Mouse (Mus musculus) myocyte (in vitro differentiated cells): ENCODE data around the gene Pvalb. TPM values are rescaled to one million over a fixed set of nuclear protein-coding genes. Genes with fewer than 3 reads are reported as not detected.

Source experiments
- H3K27me3 ChIP-seq: one replicate; pipeline ENCODE4 v1.6.1; 2011; ENCODE audit not compliant: control insufficient read depth, insufficient read depth, insufficient read length
- H3K36me3 ChIP-seq: one replicate; pipeline ENCODE4 v1.6.1; 2011; ENCODE audit not compliant: control insufficient read depth, insufficient read depth
- H3K4me2 ChIP-seq: one replicate; pipeline ENCODE4 v1.6.1; 2011; ENCODE audit warnings: low read depth, control low read depth
- H3K4me3 ChIP-seq: one replicate; pipeline ENCODE4 v1.5.1; 2011; ENCODE audit warnings: mild to moderate bottlenecking, control low read depth, moderate library complexity
- H3K79me2 ChIP-seq: one replicate; pipeline ENCODE4 v1.6.1; 2011; ENCODE audit not compliant: control insufficient read depth, insufficient read depth
- H3ac ChIP-seq: one replicate; pipeline ENCODE4 v1.6.1; 2011; ENCODE audit not compliant: control insufficient read depth, insufficient read length
- CEBPB ChIP-seq: IDR thresholded peaks from 2 replicates; pipeline ENCODE4 v1.6.1; 2011; ENCODE audit warnings: mild to moderate bottlenecking, moderate library complexity; ENCODE audit not compliant: poor library complexity, insufficient read depth, severe bottlenecking
- E2F4 ChIP-seq: IDR thresholded peaks from one replicate; pipeline ENCODE4 v1.6.1; 2011; ENCODE audit warnings: mild to moderate bottlenecking, control low read depth, moderate library complexity; ENCODE audit not compliant: insufficient read depth
- MAX ChIP-seq: IDR thresholded peaks from one replicate; pipeline ENCODE4 v1.6.1; 2011; ENCODE audit warnings: low read depth, mild to moderate bottlenecking, control low read depth
- MYOD1 ChIP-seq, 3 experiments: IDR thresholded peaks; one replicate each; pipeline ENCODE4 v1.6.1; 2011; ENCODE audit warnings: control low read depth in 2 of 3, low read depth in 2 of 3, mild to moderate bottlenecking in 2 of 3, moderate library complexity in 1 of 3; ENCODE audit not compliant: insufficient read length in 2 of 3, control insufficient read depth in 1 of 3
- MYOG ChIP-seq, 3 experiments: IDR thresholded peaks; one replicate each; pipeline ENCODE4 v1.6.1; 2011; ENCODE audit warnings: control low read depth in 2 of 3, low read depth in 2 of 3, mild to moderate bottlenecking in 2 of 3; ENCODE audit not compliant: insufficient read length in 2 of 3, control insufficient read depth in 1 of 3, insufficient read depth in 1 of 3
- POLR2A ChIP-seq: IDR thresholded peaks from one replicate; pipeline ENCODE4 v1.6.1; 2011; ENCODE audit warnings: low read depth, mild to moderate bottlenecking, control low read depth, moderate library complexity; ENCODE audit not compliant: insufficient read length
- POLR2AphosphoS2 ChIP-seq: IDR thresholded peaks from one replicate; pipeline ENCODE4 v1.6.1; 2011; ENCODE audit warnings: low read depth, control low read depth; ENCODE audit not compliant: insufficient read length
- REST ChIP-seq: IDR thresholded peaks from one replicate; pipeline ENCODE4 v1.6.1; 2011; ENCODE audit warnings: mild to moderate bottlenecking, control low read depth, moderate library complexity; ENCODE audit not compliant: insufficient read depth, insufficient read length
- SRF ChIP-seq: IDR thresholded peaks from one replicate; pipeline ENCODE4 v1.6.1; 2011; ENCODE audit warnings: low read depth; ENCODE audit not compliant: control insufficient read depth, insufficient read length
- TCF12 ChIP-seq: IDR thresholded peaks from one replicate; pipeline ENCODE4 v1.6.1; 2011; ENCODE audit warnings: mild to moderate bottlenecking, control low read depth; ENCODE audit not compliant: poor library complexity, insufficient read depth, severe bottlenecking
- TCF3 ChIP-seq: IDR thresholded peaks from one replicate; pipeline ENCODE4 v1.6.1; 2011; ENCODE audit warnings: low read depth, control low read depth; ENCODE audit not compliant: insufficient read length
- USF1 ChIP-seq: IDR thresholded peaks from one replicate; pipeline ENCODE4 v1.6.1; 2011; ENCODE audit warnings: low read depth, mild to moderate bottlenecking, control low read depth, moderate library complexity
- polyA plus RNA-seq: library from polyadenylated mRNA; unstranded; fragments of >200 nt; fragmentation: generic; extraction: Trizol; gene quantifications from one replicate; pipeline ENCODE4 v1.2.1, GENCODE M21; 2012; ENCODE audit warnings: missing spikeins

Gene Pvalb
- polyA plus RNA-seq, 1 experiment = 5.4 TPM

DNA sequence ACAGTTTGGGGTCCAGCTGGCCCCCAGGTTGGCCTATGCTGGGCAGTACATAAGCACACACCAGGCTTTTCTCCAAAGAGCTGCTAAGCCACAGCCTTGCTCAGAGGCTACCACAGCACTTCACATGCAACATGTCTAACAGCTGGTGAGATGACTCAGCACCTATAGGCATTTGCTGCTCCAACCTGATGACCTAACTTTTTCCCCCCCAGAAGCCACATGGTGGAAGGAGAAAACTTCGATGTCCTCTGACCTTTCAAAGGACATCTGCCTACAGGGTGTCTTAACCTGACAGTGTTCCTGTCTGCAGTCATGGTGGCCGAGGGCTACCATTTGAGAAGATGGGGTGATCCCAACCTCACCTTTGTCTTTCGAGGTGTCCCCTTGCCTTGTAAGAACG is 20.6 kb downstream of the Pvalb start:
- Histone ChIP-seq H3K36me3 (no peaks in the 10 kb centered on the region), H3K4me3 (no peak overlapping the region), H3K79me2 (no peaks in the 10 kb centered on the region), H3K4me2 (no peak overlapping the region), H3K27me3 (peaks cover 48% of the 10 kb centered on the region), H3ac (no peak overlapping the region)
- TF ChIP-seq SRF (no peak), MYOD1 (IDR thresholded peaks at IDR 0.05; ENCODE audit: control insufficient read depth in 1 of 3, insufficient read length in 2 of 3, low read depth in 2 of 3) (no peak), USF1 (no peak), REST (no peak), MAX (no peak), MYOG (IDR thresholded peaks at IDR 0.05; ENCODE audit: control insufficient read depth in 1 of 3, insufficient read depth in 1 of 3, insufficient read length in 2 of 3, low read depth in 2 of 3) (no peak), TCF12 (no peak), E2F4 (no peak), TCF3 (no peak), POLR2A (no peak)

- Histone ChIP-seq H3K27me3 (peaks cover 47% of the 10 kb centered on the region), H3K79me2 (no peaks in the 10 kb centered on the region), H3K4me3 (no peak overlapping the region), H3K36me3 (no peaks in the 10 kb centered on the region), H3ac (no peak overlapping the region), H3K4me2 (no peak overlapping the region)
- TF ChIP-seq MYOD1 (IDR thresholded peaks at IDR 0.05; ENCODE audit: control insufficient read depth in 1 of 3, insufficient read length in 2 of 3, low read depth in 2 of 3) (no peak), POLR2A (no peak), USF1 (no peak), MYOG (IDR thresholded peaks at IDR 0.05; ENCODE audit: control insufficient read depth in 1 of 3, insufficient read depth in 1 of 3, insufficient read length in 2 of 3, low read depth in 2 of 3) (no peak), TCF3 (no peak), CEBPB (no peak), SRF (no peak), REST (no peak), POLR2AphosphoS2 (no peak), MAX (no peak)
Observed at GRCm38 (mm10) chr15:78184855-78185254, 21.3 kb downstream of the Pvalb start.

- Histone ChIP-seq H3ac (no peak overlapping the region), H3K4me3 (no peak overlapping the region), H3K27me3 (peaks cover 56% of the 10 kb centered on the region), H3K4me2 (peak overlapping the region; percentile 12), H3K36me3 (no peaks in the 10 kb centered on the region), H3K79me2 (no peaks in the 10 kb centered on the region)
- peak in 2 of 3 experiments; percentile 30 to 81 for TF ChIP-seq MYOG (IDR thresholded peaks at IDR 0.05; ENCODE audit: control insufficient read depth in 1 of 3, insufficient read depth in 1 of 3, insufficient read length in 2 of 3, low read depth in 2 of 3)
- no peak for TF ChIP-seq REST
- no peak for TF ChIP-seq SRF
- peak; percentile 62 for TF ChIP-seq TCF3
- no peak for TF ChIP-seq E2F4
- TF ChIP-seq MYOD1 (IDR thresholded peaks at IDR 0.05; ENCODE audit: control insufficient read depth in 1 of 3, insufficient read length in 2 of 3, low read depth in 2 of 3) = peak in 2 of 3 experiments; percentile 63 to 70
- no peak for TF ChIP-seq TCF12
- TF ChIP-seq POLR2A = no peak
Observed at GRCm38 (mm10) chr15:78181701-78182405, 24.3 kb downstream of the Pvalb start.

GRCm38 (mm10) chr15:78179775-78180174 is 26.4 kb downstream of the Pvalb start:
- no peak overlapping the region for H3K4me3 ChIP-seq
- H3K27me3 ChIP-seq = peaks cover 51% of the 10 kb centered on the region
- H3K4me2 ChIP-seq = no peak overlapping the region
- H3ac ChIP-seq = no peak overlapping the region
- TF ChIP-seq E2F4 = no peak
- H3K79me2 ChIP-seq = no peaks in the 10 kb centered on the region
- H3K36me3 ChIP-seq = no peaks in the 10 kb centered on the region

- TF ChIP-seq POLR2AphosphoS2 (no peak), USF1 (no peak), MYOD1 (IDR thresholded peaks at IDR 0.05; ENCODE audit: control insufficient read depth in 1 of 3, insufficient read length in 2 of 3, low read depth in 2 of 3) (peak in 2 of 3 experiments; percentile 58 to 70), MYOG (IDR thresholded peaks at IDR 0.05; ENCODE audit: control insufficient read depth in 1 of 3, insufficient read depth in 1 of 3, insufficient read length in 2 of 3, low read depth in 2 of 3) (peak in 2 of 3 experiments; percentile 7 to 80), CEBPB (no peak), MAX (no peak), E2F4 (no peak), REST (no peak), SRF (no peak)
- Histone ChIP-seq H3K79me2 (no peaks in the 10 kb centered on the region), H3K4me2 (no peak overlapping the region), H3K27me3 (peaks cover 39% of the 10 kb centered on the region), H3K4me3 (no peak overlapping the region), H3ac (no peak overlapping the region), H3K36me3 (no peaks in the 10 kb centered on the region)
Observed at GRCm38 (mm10) chr15:78178397-78178796, 27.8 kb downstream of the Pvalb start.
